Mouse (Mus musculus) forebrain, embryonic 13.5 days (tissue): ENCODE data around the gene Trmt112. TPM values are rescaled to one million over a fixed set of nuclear protein-coding genes. Genes with fewer than 3 reads are reported as not detected.

Experiments
- ATAC-seq: fragments of 200-750 bp; cut with Nextera tagmentation; 2 replicates; pipeline ENCODE4 v1.8.0; 2017
- H3K27ac ChIP-seq: fragments of 300-500 bp; sonication (generic); 2 replicates; pipeline ENCODE4 v1.5.1; 2015; ENCODE audit warnings: inconsistent platforms, mild to moderate bottlenecking, moderate library complexity
- H3K27me3 ChIP-seq: fragments of 300-500 bp; sonication (generic); 2 replicates; pipeline ENCODE4 v1.6.1; 2015; ENCODE audit warnings: mild to moderate bottlenecking, inconsistent platforms
- H3K36me3 ChIP-seq: fragments of 300-500 bp; sonication (generic); 2 replicates; pipeline ENCODE4 v1.6.1; 2015; ENCODE audit warnings: mild to moderate bottlenecking, inconsistent platforms; ENCODE audit not compliant: poor library complexity, severe bottlenecking
- H3K4me1 ChIP-seq: fragments of 300-500 bp; sonication (generic); 2 replicates; pipeline ENCODE4 v1.6.1; 2015; ENCODE audit warnings: inconsistent platforms
- H3K4me2 ChIP-seq: fragments of 300-500 bp; sonication (generic); 2 replicates; pipeline ENCODE4 v1.6.1; 2015; ENCODE audit warnings: inconsistent platforms, mild to moderate bottlenecking, moderate library complexity
- H3K4me3 ChIP-seq: fragments of 300-500 bp; sonication (generic); 2 replicates; pipeline ENCODE4 v1.5.1; 2015; ENCODE audit warnings: mild to moderate bottlenecking, inconsistent platforms
- H3K9ac ChIP-seq: fragments of 300-500 bp; sonication (generic); 2 replicates; pipeline ENCODE4 v1.6.1; 2015; ENCODE audit warnings: mild to moderate bottlenecking, inconsistent platforms
- H3K9me3 ChIP-seq: fragments of 300-500 bp; sonication (generic); replicated peaks from 2 replicates; pipeline ENCODE4 v1.6.1; 2016; ENCODE audit warnings: inconsistent platforms
- WGBS: fragments of 180-500 bp; shearing (Covaris S2); methylation state at CpG from one replicate; pipeline ENCODE4 v1.1.7; 2015; 5-methylcytosine and 5-hydroxymethylcytosine counted together
- microRNA-seq: library from miRNA; unstranded; fragments of <30 nt; microRNA quantifications from one replicate; pipeline ENCODE4, GENCODE M21; 2016
- polyA plus RNA-seq: library from polyadenylated mRNA; unstranded; fragments of >200 nt; fragmentation: Nextera tagmentation; extraction: Ambion mirVana; gene quantifications from 2 replicates; pipeline ENCODE4 v1.2.1, GENCODE M21; 2015

The Trmt112 gene
- polyA plus RNA-seq, 1 experiment from 2014 or later: 167 TPM

- no peak for ATAC-seq
- Histone ChIP-seq H3K36me3 (peaks cover 22% of the 10 kb centered on the region; the same call in 1 of the 2 replicates), H3K4me2 (no peak overlapping the region), H3K27me3 (no peaks in the 10 kb centered on the region), H3K27ac (no peak overlapping the region), H3K4me3 (no peak overlapping the region), H3K9me3 (no peaks in the 10 kb centered on the region), H3K9ac (no peak overlapping the region), H3K4me1 (peaks cover 14% of the 10 kb centered on the region)
- WGBS: 81% methylated on average over 10 of the region's 10 CpGs
Measured at GRCm38 (mm10) chr19:6956461-6956860, 47.0 kb downstream of the Trmt112 start.

Small RNAs within 50 kb of the gene (microRNA-seq; reads per million reads assigned to microRNA genes)
- 0.80 reads per million for gene Mir6990

Other genes starting within 250 kb of the Trmt112 start
- gene Rps6ka4, start 69.1 kb upstream of the Trmt112 start, polyA plus RNA-seq: 4.0 and 4.2 TPM in 2 replicates
- gene Ccdc88b, start 51.5 kb upstream of the Trmt112 start, polyA plus RNA-seq: 0.19 and 0.71 TPM in 2 replicates
- 186 and 201 TPM in 2 replicates for gene Prdx5, start 408 bp downstream of the Trmt112 start, polyA plus RNA-seq
- gene Esrra, start 12.1 kb downstream of the Trmt112 start, polyA plus RNA-seq: 15.3 and 15.7 TPM in 2 replicates
- gene Catsperz, start 15.7 kb downstream of the Trmt112 start, polyA plus RNA-seq: 0.74 TPM in 1 of 2 replicates, not detected in the other
- 0.25 TPM in 1 of 2 replicates, not detected in the other for gene Kcnk4, start 24.8 kb downstream of the Trmt112 start, polyA plus RNA-seq
- 72.4 and 79.3 TPM in 2 replicates for gene Bad, start 32.2 kb downstream of the Trmt112 start, polyA plus RNA-seq
- gene Gpr137, start 32.8 kb downstream of the Trmt112 start, polyA plus RNA-seq: 32.4 and 32.8 TPM in 2 replicates
- 106 and 139 TPM in 2 replicates for gene Ppp1r14b, start 65.3 kb downstream of the Trmt112 start, polyA plus RNA-seq
- gene Plcb3, start 66.8 kb downstream of the Trmt112 start, polyA plus RNA-seq: 11.0 TPM in 2 replicates
- 86.9 and 97.9 TPM in 2 replicates for gene Fkbp2, start 70.8 kb downstream of the Trmt112 start, polyA plus RNA-seq
- gene Vegfb, start 78.0 kb downstream of the Trmt112 start, polyA plus RNA-seq: 33.4 and 34.6 TPM in 2 replicates
- gene Dnajc4, start 82.9 kb downstream of the Trmt112 start, polyA plus RNA-seq: 19.1 and 19.8 TPM in 2 replicates
- gene Nudt22, start 86.4 kb downstream of the Trmt112 start, polyA plus RNA-seq: 19.1 TPM in 2 replicates
- 15.2 and 16.9 TPM in 2 replicates for gene Trpt1, start 86.4 kb downstream of the Trmt112 start, polyA plus RNA-seq
- gene Fermt3, start 109.8 kb downstream of the Trmt112 start, polyA plus RNA-seq: 3.0 and 3.9 TPM in 2 replicates
- gene Stip1, start 130.3 kb downstream of the Trmt112 start, polyA plus RNA-seq: 289 and 311 TPM in 2 replicates
- 3.3 and 4.4 TPM in 2 replicates for gene Macrod1, start 147.1 kb downstream of the Trmt112 start, polyA plus RNA-seq
- 10.4 and 11.3 TPM in 2 replicates for gene Flrt1, start 196.0 kb downstream of the Trmt112 start, polyA plus RNA-seq